Mouse (Mus musculus) heart, adult 2 months (tissue): ENCODE measurements around the gene Megf9.

Experiments
- CTCF ChIP-seq: fragments of 200-600 bp; IDR thresholded peaks from 2 replicates; pipeline ENCODE4 v1.8.1; 2022; ENCODE audit warnings: antibody characterized with exemption, mild to moderate bottlenecking, moderate library complexity
- POLR2A ChIP-seq: fragments of 200-500 bp; IDR thresholded peaks from 2 replicates; pipeline ENCODE4 v1.6.1; 2011; ENCODE audit warnings: mild to moderate bottlenecking, low read depth, low read length, control low read depth; ENCODE audit not compliant: insufficient read depth

DNA sequence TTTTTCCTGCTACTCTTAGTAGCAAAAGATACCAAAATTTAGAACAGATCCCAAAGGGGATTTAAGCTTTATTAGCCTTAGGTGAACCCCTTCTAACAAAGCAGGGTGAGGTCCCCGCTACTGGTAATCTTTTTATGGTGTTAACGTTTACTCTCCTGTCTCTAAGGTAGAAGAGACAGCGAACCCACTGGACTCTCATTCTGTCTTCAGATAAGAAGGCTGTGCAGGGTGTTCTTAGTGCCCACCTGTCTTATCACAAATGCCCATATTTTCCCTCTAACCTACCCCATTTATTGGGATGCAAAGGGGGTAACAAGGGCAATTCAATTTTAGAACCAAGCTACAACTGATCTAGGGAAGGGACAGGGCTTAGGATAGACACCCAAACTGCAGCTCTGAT lies 6.2 kb downstream of the Megf9 start:
- TF ChIP-seq POLR2A (no peak), CTCF (no peak)
